Mouse (Mus musculus) spleen, postnatal 4 days (tissue): ENCODE measurements around the gene Snx14.
A peak's percentile ranks its signal among the peaks of the same experiment; 100 is the strongest.

Source experiments
- DNase-seq, 2 experiments: peaks; one replicate each; pipeline ENCODE4 v3.0.0; 2022; ENCODE audit warnings: low spot score in 2 of 2

The Snx14 gene

GRCm38 (mm10) chr9:88344424-88344823 lies 94.3 kb downstream of the Snx14 start:
- DNase-seq = no peak

GRCm38 (mm10) chr9:88342701-88343100 lies 96.1 kb downstream of the Snx14 start:
- DNase-seq = no peak

GRCm38 (mm10) chr9:88342241-88342640 lies 96.5 kb downstream of the Snx14 start:
- DNase-seq = no peak

GRCm38 (mm10) chr9:88340819-88341218 lies 97.9 kb downstream of the Snx14 start:
- no peak for DNase-seq

GRCm38 (mm10) chr9:88335839-88336238 lies 102.9 kb downstream of the Snx14 start:
- DNase-seq = no peak

- DNase-seq = no peak
These were observed 106.3 kb downstream of the Snx14 start for GRCm38 (mm10) chr9:88332447-88332846.

GRCm38 (mm10) chr9:88330316-88330715 lies 108.4 kb downstream of the Snx14 start:
- no peak for DNase-seq

GRCm38 (mm10) chr9:88329166-88329748 lies 109.5 kb downstream of the Snx14 start:
- DNase-seq = no peak

GRCm38 (mm10) chr9:88328666-88329065 lies 110.1 kb downstream of the Snx14 start:
- no peak for DNase-seq

- peak; percentile 20 to 70 for DNase-seq
These were observed 111.5 kb downstream of the Snx14 start, which contains the start of gene Nt5e for GRCm38 (mm10) chr9:88326930-88327901. Nt5e (plus strand) TSS chr9:88327197.
